Comparison of ENCODE assay signal across 18 mouse cellular contexts in the genomic region with DNA sequence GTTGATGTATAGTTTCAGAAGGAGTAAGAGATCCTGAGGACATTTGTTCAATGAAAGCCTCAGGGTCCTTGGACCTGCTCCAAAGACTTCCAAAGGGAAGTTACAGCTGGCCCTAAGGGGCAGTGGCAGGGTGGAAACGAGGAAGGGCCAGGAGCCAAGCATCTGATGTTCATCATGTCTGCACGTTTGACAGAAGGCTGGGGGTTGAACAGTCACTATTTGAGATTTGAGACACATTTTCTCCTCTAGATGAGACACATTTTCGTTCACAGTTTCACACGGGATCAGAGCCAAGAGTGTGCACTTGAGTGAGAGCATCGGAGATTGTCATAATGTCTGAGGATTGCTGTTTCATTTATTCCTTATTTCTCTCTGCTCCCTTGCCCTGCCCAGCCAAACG. TPM values are rescaled to one million over a fixed set of nuclear protein-coding genes. Genes with fewer than 3 reads are reported as not detected.
DNase-seq lines count a peak whose midpoint lies in the region; ATAC-seq lines count a peak whose summit lies in the region.
"Had no signal": no experiment of that assay in that cellular context is flagged by ENCODE, and none has a peak within 500 bp of the region (broad histone marks: within the 10 kb centered on the region; RNA-seq: fewer than 3 reads in every experiment).

No protein-coding gene starts in this region.

- no peaks in the 10 kb centered on the region for H3K36me3 ChIP-seq in embryonic facial prominence, embryonic 14.5 days (ENCODE audit: control insufficient read depth, insufficient read depth, low read length)
- no peaks in the 10 kb centered on the region for H3K36me3 ChIP-seq in embryonic facial prominence, embryonic 10.5 days (replicated peaks)
- H3K36me3 ChIP-seq in stomach, embryonic 16.5 days (ENCODE audit: control insufficient read depth, insufficient read depth, low read length) = no peaks in the 10 kb centered on the region
- H3K36me3 ChIP-seq: liver, embryonic 13.5 days; neural tube, embryonic 15.5 days had no signal

- H3K4me3 ChIP-seq in embryonic facial prominence, embryonic 14.5 days (ENCODE audit: low read depth, low read length) = no peak overlapping the region
- no peak overlapping the region for H3K4me3 ChIP-seq in embryonic facial prominence, embryonic 10.5 days
- H3K4me3 ChIP-seq in stomach, embryonic 16.5 days (replicated peaks; ENCODE audit: low read length) = no peak overlapping the region
- H3K4me3 ChIP-seq: gastrocnemius, adult 2 months; liver, embryonic 13.5 days; megakaryocyte, embryonic 14.5 days; neural tube, embryonic 15.5 days had no signal

- ATAC-seq in embryonic facial prominence, embryonic 14.5 days (ENCODE audit: low read depth) = no peak
- peak; percentile 73; the same call in 1 of the 2 replicates for ATAC-seq in stomach, embryonic 16.5 days (ENCODE audit: insufficient read depth, low FRiP score)
- ATAC-seq: hindbrain, embryonic 16.5 days had no signal

- WGBS in embryonic facial prominence, embryonic 14.5 days = 62% methylated on average over 6 of the region's 6 CpGs
- 82% methylated on average over 6 of the region's 6 CpGs for WGBS in embryonic facial prominence, embryonic 10.5 days
- WGBS in stomach, embryonic 16.5 days = 41% methylated on average over 6 of the region's 6 CpGs

- H3K27me3 ChIP-seq in embryonic facial prominence, embryonic 14.5 days (replicated peaks; ENCODE audit: control insufficient read depth, insufficient read depth, low read length) = no peaks in the 10 kb centered on the region
- no peaks in the 10 kb centered on the region for H3K27me3 ChIP-seq in embryonic facial prominence, embryonic 10.5 days (replicated peaks; ENCODE audit: low read depth, poor library complexity, severe bottlenecking)
- H3K27me3 ChIP-seq in stomach, embryonic 16.5 days (ENCODE audit: control insufficient read depth, insufficient read depth, low read length) = no peaks in the 10 kb centered on the region
- H3K27me3 ChIP-seq: liver, embryonic 13.5 days; megakaryocyte, embryonic 14.5 days; neural tube, embryonic 15.5 days had no signal

- DNase-seq in embryonic facial prominence, embryonic 14.5 days (ENCODE audit: low spot score) = peak; percentile 51
- DNase-seq in embryonic facial prominence, embryonic 10.5 days (ENCODE audit: low spot score) = no peak
- peak; percentile 38 for DNase-seq in layer of hippocampus, adult 11-12 months (ENCODE audit: low spot score)
- no peak for DNase-seq in layer of hippocampus, postnatal 10 days (ENCODE audit: low spot score in 2 of 2)
- peak; percentile 44 to 54 for DNase-seq in right cerebral cortex, adult 2 months (ENCODE audit: low spot score in 2 of 2)
- DNase-seq in right cerebral cortex, postnatal 14 days = no peak
- DNase-seq in ovary, adult 18-20 months (ENCODE audit: low spot score) = no peak
- DNase-seq: cerebellum, adult 9-10 months; gastrocnemius, adult 2 months; heart, adult 18-20 months; kidney, postnatal 14 days; liver, embryonic 13.5 days; thymus, postnatal 36 days had no signal

- no peak overlapping the region for H3K9ac ChIP-seq in embryonic facial prominence, embryonic 14.5 days (ENCODE audit: low read depth, low read length)
- no peak overlapping the region for H3K9ac ChIP-seq in stomach, embryonic 16.5 days (ENCODE audit: low read length)
- H3K9ac ChIP-seq: liver, embryonic 13.5 days; neural tube, embryonic 15.5 days had no signal

- H3K9me3 ChIP-seq in embryonic facial prominence, embryonic 14.5 days (ENCODE audit: control insufficient read depth, low read length) = no peaks in the 10 kb centered on the region
- H3K9me3 ChIP-seq in embryonic facial prominence, embryonic 10.5 days = no peaks in the 10 kb centered on the region
- H3K9me3 ChIP-seq in stomach, embryonic 16.5 days (replicated peaks; ENCODE audit: control insufficient read depth, low read length) = no peaks in the 10 kb centered on the region
- H3K9me3 ChIP-seq: liver, embryonic 13.5 days; neural tube, embryonic 15.5 days had no signal

- H3K27ac ChIP-seq in embryonic facial prominence, embryonic 14.5 days (replicated peaks; ENCODE audit: low read depth, low read length) = no peak overlapping the region
- no peak overlapping the region for H3K27ac ChIP-seq in embryonic facial prominence, embryonic 10.5 days (replicated peaks)
- H3K27ac ChIP-seq in stomach, embryonic 16.5 days (ENCODE audit: low read length) = no peak overlapping the region
- H3K27ac ChIP-seq: gastrocnemius, adult 2 months; liver, embryonic 13.5 days; neural tube, embryonic 15.5 days had no signal

- peaks cover 7% of the 10 kb centered on the region; the same call in 1 of the 2 replicates for H3K4me1 ChIP-seq in embryonic facial prominence, embryonic 14.5 days (ENCODE audit: control insufficient read depth, insufficient read depth, low read length)
- no peaks in the 10 kb centered on the region for H3K4me1 ChIP-seq in embryonic facial prominence, embryonic 10.5 days
- H3K4me1 ChIP-seq in stomach, embryonic 16.5 days (ENCODE audit: control insufficient read depth, insufficient read depth, low read length) = peaks cover 3% of the 10 kb centered on the region; the same call in 1 of the 2 replicates
- H3K4me1 ChIP-seq: liver, embryonic 13.5 days; megakaryocyte, embryonic 14.5 days had no signal

- no peak overlapping the region for H3K4me2 ChIP-seq in embryonic facial prominence, embryonic 14.5 days (ENCODE audit: low read depth, low read length)
- no peak overlapping the region for H3K4me2 ChIP-seq in stomach, embryonic 16.5 days (ENCODE audit: low read depth, low read length)
- H3K4me2 ChIP-seq: liver, embryonic 13.5 days; neural tube, embryonic 15.5 days had no signal

RNA-seq across cellular contexts. Expression of a gene that starts 30.9 kb away (rescaled TPM):
- polyA plus RNA-seq in embryonic facial prominence, embryonic 14.5 days (2014; fragmentation: Nextera tagmentation; extraction: Ambion mirVana) = 2.4 TPM in 2 replicates
- 0.18 and 0.64 TPM in 2 replicates for polyA plus RNA-seq in embryonic facial prominence, embryonic 10.5 days (2016; fragmentation: Nextera tagmentation; extraction: Ambion mirVana)
- total RNA-seq in layer of hippocampus, postnatal 10 days (2021) = 10 to 100 TPM in 1 of 2 experiments, 1 to 10 TPM in 1; 8.6 to 10.6 TPM
- 0.19 and 0.31 TPM in 2 replicates for polyA plus RNA-seq in stomach, embryonic 16.5 days (2015; fragmentation: Nextera tagmentation; extraction: Ambion mirVana)
- total RNA-seq: monocyte, adult 5-6 weeks had no signal
- polyA plus RNA-seq: liver, embryonic 13.5 days had no signal

Comparison
In these comparisons a context has a peak if more than half of its experiments do, and no peak if none do; other contexts are left out.
1. DNase-seq: peak in embryonic facial prominence, embryonic 14.5 days (single experiment), layer of hippocampus, adult 11-12 months (single experiment) and right cerebral cortex, adult 2 months (2 of 2); none in embryonic facial prominence, embryonic 10.5 days (single experiment), layer of hippocampus, postnatal 10 days (0 of 2), right cerebral cortex, postnatal 14 days (single experiment) and ovary, adult 18-20 months (single experiment).